Mouse (Mus musculus): ENCODE measurements around the gene Olfr251. TPM values are rescaled to one million over a fixed set of nuclear protein-coding genes. Genes with fewer than 3 reads are reported as not detected.
"Not testable (repeated sequence)": the region's sequence is repeated elsewhere in the genome, so short reads cannot be mapped to it uniquely, and the experiment has no call there.

Olfr251 gene
- not detected for total RNA-seq (2021)

GRCm38 (mm10) chr9:38376786-38377185 is at the start of gene Olfr251:
TSS of gene Olfr251 (plus strand) at chr9:38377086.
- no peak for DNase-seq

- no peak for DNase-seq
Observed at GRCm38 (mm10) chr9:38328760-38329159, 48.1 kb upstream of the Olfr251 start, which contains the start of gene Olfr25. TSS of gene Olfr25 (plus strand) at chr9:38329060.

GRCm38 (mm10) chr9:38348111-38348510 is 28.8 kb upstream of the Olfr251 start, which contains the start of gene Olfr898:
TSS of gene Olfr898 (plus strand) at chr9:38348411.
- no peak for DNase-seq

GRCm38 (mm10) chr9:38366596-38366995 is 10.3 kb upstream of the Olfr251 start, which contains the start of gene Olfr250:
TSS of gene Olfr250 (plus strand) at chr9:38366896.
- no peak for DNase-seq

- DNase-seq, result no peak
Observed at GRCm38 (mm10) chr9:38401398-38401797, 24.5 kb downstream of the Olfr251 start, which contains the start of gene Olfr147. TSS of gene Olfr147 (plus strand) at chr9:38401698.

- not testable (repeated sequence) for DNase-seq
Observed at GRCm38 (mm10) chr9:38407502-38407901, 30.6 kb downstream of the Olfr251 start.

- not testable (repeated sequence) for DNase-seq
Observed at GRCm38 (mm10) chr9:38413502-38413901, 36.6 kb downstream of the Olfr251 start.

- no peak for DNase-seq
Observed at GRCm38 (mm10) chr9:38423801-38424200, 46.9 kb downstream of the Olfr251 start.

- no peak for DNase-seq
Observed at GRCm38 (mm10) chr9:38427026-38427425, 50.1 kb downstream of the Olfr251 start.

GRCm38 (mm10) chr9:38429155-38429554 is 52.3 kb downstream of the Olfr251 start, which contains the start of gene Olfr901:
TSS of gene Olfr901 (plus strand) at chr9:38429455.
- DNase-seq, result no peak

Other genes starting within 250 kb of the Olfr251 start
- gene Olfr890, start 234.6 kb upstream of the Olfr251 start, total RNA-seq (2021), result not detected
- not detected for gene Olfr891, start 196.3 kb upstream of the Olfr251 start, total RNA-seq (2021)
- gene Olfr893, start 168.7 kb upstream of the Olfr251 start, total RNA-seq (2021), result not detected
- not detected for gene Olfr894, start 159.0 kb upstream of the Olfr251 start, total RNA-seq (2021)
- gene Olfr143, start 124.3 kb upstream of the Olfr251 start, total RNA-seq (2021), result not detected
- gene Olfr895, start 109.2 kb upstream of the Olfr251 start, total RNA-seq (2021), result not detected
- gene Olfr896-ps1, start 86.0 kb upstream of the Olfr251 start, total RNA-seq (2021), result not detected
- gene Olfr25, start 48.0 kb upstream of the Olfr251 start, total RNA-seq (2021), result not detected
- not detected for gene Olfr898, start 28.7 kb upstream of the Olfr251 start, total RNA-seq (2021)
- not detected for gene Olfr250, start 10.2 kb upstream of the Olfr251 start, total RNA-seq (2021)
- gene Olfr147, start 24.6 kb downstream of the Olfr251 start, total RNA-seq (2021), result not detected
- gene Olfr901, start 52.4 kb downstream of the Olfr251 start, total RNA-seq (2021), result not detected
- gene Olfr902, start 70.6 kb downstream of the Olfr251 start, total RNA-seq (2021), result not detected
- gene Olfr904, start 86.1 kb downstream of the Olfr251 start, total RNA-seq (2021), result not detected
- not detected for gene Olfr905, start 94.0 kb downstream of the Olfr251 start, total RNA-seq (2021)
- not detected for gene Olfr906, start 110.0 kb downstream of the Olfr251 start, total RNA-seq (2021)
- gene Olfr907, start 118.7 kb downstream of the Olfr251 start, total RNA-seq (2021), result not detected
- not detected for gene Olfr911-ps1, start 144.5 kb downstream of the Olfr251 start, total RNA-seq (2021)
- not detected for gene Olfr910, start 160.8 kb downstream of the Olfr251 start, total RNA-seq (2021)
- not detected for gene Olfr912, start 203.1 kb downstream of the Olfr251 start, total RNA-seq (2021)
- gene Olfr913, start 215.7 kb downstream of the Olfr251 start, total RNA-seq (2021), result not detected
- gene Olfr914, start 228.0 kb downstream of the Olfr251 start, total RNA-seq (2021), result not detected